Mouse (Mus musculus) Muller cell, postnatal 12 days (primary cell): ENCODE measurements around the gene Hist1h3d.
A peak's percentile ranks its signal among the peaks of the same experiment; 100 is the strongest.

ENCODE experiments used
- DNase-seq: peaks from one replicate; pipeline ENCODE4 v3.0.0-alpha.2; 2015; ENCODE audit errors: inconsistent ontology term

The Hist1h3d gene

GRCm38 (mm10) chr13:23621532-23622174 lies 46.1 kb downstream of the Hist1h3d start:
- peak; percentile 90 for DNase-seq

DNA sequence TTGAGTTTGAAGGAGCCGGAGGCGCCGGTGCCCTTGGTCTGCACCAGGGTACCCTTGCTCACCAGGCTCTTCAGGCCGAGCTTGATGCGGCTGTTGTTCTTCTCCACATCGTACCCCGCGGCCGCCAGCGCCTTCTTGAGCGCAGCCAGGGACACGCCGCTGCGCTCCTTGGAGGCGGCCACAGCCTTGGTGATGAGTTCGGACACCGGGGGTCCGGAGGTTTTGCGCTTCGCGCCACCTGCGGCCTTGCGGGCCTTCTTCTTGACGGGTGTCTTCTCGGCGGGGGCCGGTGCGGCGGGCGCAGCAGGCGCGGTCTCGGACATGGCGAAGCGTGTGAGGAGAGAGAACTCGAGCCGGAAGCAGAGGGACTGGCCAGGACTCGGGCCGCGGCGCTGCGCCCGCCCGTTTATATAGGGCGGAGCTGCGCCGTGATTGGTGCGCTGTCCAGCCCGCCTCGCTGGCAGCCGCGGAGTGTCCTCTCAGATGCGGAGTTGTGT lies 46.7 kb downstream of the Hist1h3d start, which contains the start of gene Hist1h1e:
Hist1h1e (minus strand) TSS at position 384 of the 497 bp plus-strand sequence.
- DNase-seq, result peak; percentile 93

GRCm38 (mm10) chr13:23622861-23623450 lies 47.4 kb downstream of the Hist1h3d start:
- DNase-seq, result no peak
